Mouse (Mus musculus): ENCODE data around the gene Arf4. TPM values are rescaled to one million over a fixed set of nuclear protein-coding genes. Genes with fewer than 3 reads are reported as not detected.
A peak's percentile ranks its signal among the peaks of the same experiment; 100 is the strongest.
"Not testable (repeated sequence)": the region's sequence is repeated elsewhere in the genome, so short reads cannot be mapped to it uniquely, and the experiment has no call there.

The Arf4 gene
- total RNA-seq, 2 experiments from 2014 or later = 182 to 190 TPM

GRCm38 (mm10) chr14:26660233-26660632 lies 22.4 kb downstream of the Arf4 start:
- no peak for DNase-seq (ENCODE audit: low spot score in 2 of 2)

- no peak for DNase-seq (ENCODE audit: low spot score in 2 of 2)
These were observed 24.1 kb downstream of the Arf4 start for GRCm38 (mm10) chr14:26662016-26662415.

- DNase-seq (ENCODE audit: low spot score in 2 of 2) = no peak
These were observed 24.6 kb downstream of the Arf4 start for GRCm38 (mm10) chr14:26662488-26662887.

GRCm38 (mm10) chr14:26663851-26664250 lies 26.0 kb downstream of the Arf4 start:
- no peak for DNase-seq (ENCODE audit: low spot score in 2 of 2)

GRCm38 (mm10) chr14:26667991-26668370 lies 30.1 kb downstream of the Arf4 start:
- no peak for DNase-seq (ENCODE audit: low spot score in 2 of 2)

GRCm38 (mm10) chr14:26668371-26669291 lies 30.8 kb downstream of the Arf4 start:
- DNase-seq (ENCODE audit: low spot score in 2 of 2) = peak; percentile 7 to 8

GRCm38 (mm10) chr14:26669292-26670073 lies 31.6 kb downstream of the Arf4 start, which contains the start of gene Pde12:
TSS of gene Pde12 (minus strand) at chr14:26669883.
- peak; percentile 61 to 75 for DNase-seq (ENCODE audit: low spot score in 2 of 2)

GRCm38 (mm10) chr14:26670964-26671363 lies 33.1 kb downstream of the Arf4 start:
- no peak for DNase-seq (ENCODE audit: low spot score in 2 of 2)

- not testable (repeated sequence) for DNase-seq (ENCODE audit: low spot score in 2 of 2)
These were observed 34.2 kb downstream of the Arf4 start for GRCm38 (mm10) chr14:26671870-26672615.

GRCm38 (mm10) chr14:26674476-26675169 lies 36.7 kb downstream of the Arf4 start:
- DNase-seq (ENCODE audit: low spot score in 2 of 2) = not testable (repeated sequence)

- DNase-seq (ENCODE audit: low spot score in 2 of 2) = no peak
These were observed 37.5 kb downstream of the Arf4 start for GRCm38 (mm10) chr14:26675371-26675770.

GRCm38 (mm10) chr14:26675791-26676190 lies 37.9 kb downstream of the Arf4 start:
- no peak for DNase-seq (ENCODE audit: low spot score in 2 of 2)

GRCm38 (mm10) chr14:26690727-26691126 lies 52.9 kb downstream of the Arf4 start:
- no peak for DNase-seq (ENCODE audit: low spot score in 2 of 2)

GRCm38 (mm10) chr14:26691363-26691762 lies 53.5 kb downstream of the Arf4 start:
- no peak for DNase-seq (ENCODE audit: low spot score in 2 of 2)

GRCm38 (mm10) chr14:26692974-26693373 lies 55.1 kb downstream of the Arf4 start, which contains the start of gene Dnah12:
TSS of gene Dnah12 (plus strand) at chr14:26693274.
- no peak for DNase-seq (ENCODE audit: low spot score in 2 of 2)

GRCm38 (mm10) chr14:26697912-26698311 lies 60.0 kb downstream of the Arf4 start:
- DNase-seq (ENCODE audit: low spot score in 2 of 2) = no peak

GRCm38 (mm10) chr14:26705246-26705645 lies 67.4 kb downstream of the Arf4 start:
- DNase-seq (ENCODE audit: low spot score in 2 of 2) = not testable (repeated sequence)

Measured in adrenal gland, postnatal 4 days (tissue).